Mouse (Mus musculus): ENCODE results near the gene Mxi1.

- no peak for TF ChIP-seq POLR2A (IDR thresholded peaks at IDR 0.05; ENCODE audit: low read depth, low read length)
- TF ChIP-seq CTCF (conservative IDR thresholded peaks at IDR 0.05; ENCODE audit: insufficient read depth, insufficient read length, low read depth, low read length), result no peak
Measured at GRCm38 (mm10) chr19:53315209-53315654, 4.9 kb downstream of the Mxi1 start.

Data from kidney, adult 2 months (tissue).